Mouse (Mus musculus): ENCODE measurements around the gene Bcar1. TPM values are rescaled to one million over a fixed set of nuclear protein-coding genes. Genes with fewer than 3 reads are reported as not detected.

Gene Bcar1
- total RNA-seq, 2 experiments from 2014 or later = 66.2 to 66.8 TPM

DNA sequence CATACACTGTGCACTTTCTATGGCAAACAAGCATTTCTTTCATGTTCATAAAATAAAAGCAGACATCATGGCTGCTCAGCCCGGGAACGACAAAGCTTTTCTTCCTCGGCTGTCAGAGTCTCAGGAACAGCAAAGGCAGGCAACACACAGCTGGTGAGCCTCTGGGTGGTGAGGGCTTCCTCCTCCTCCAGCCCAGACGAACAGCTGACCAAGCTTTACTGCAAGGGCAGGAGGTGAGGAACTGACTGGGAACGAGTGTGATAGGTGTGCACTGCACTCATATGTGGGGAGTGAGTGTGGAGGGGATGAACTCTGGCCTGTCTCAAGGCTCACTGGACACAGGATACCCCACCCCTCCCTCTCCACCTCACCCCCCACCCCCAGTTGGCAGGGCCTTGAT, 24.7 kb downstream of the Bcar1 start:
- DNase-seq (ENCODE audit: extremely low spot score in 1 of 2, low spot score in 1 of 2) = no peak

DNA sequence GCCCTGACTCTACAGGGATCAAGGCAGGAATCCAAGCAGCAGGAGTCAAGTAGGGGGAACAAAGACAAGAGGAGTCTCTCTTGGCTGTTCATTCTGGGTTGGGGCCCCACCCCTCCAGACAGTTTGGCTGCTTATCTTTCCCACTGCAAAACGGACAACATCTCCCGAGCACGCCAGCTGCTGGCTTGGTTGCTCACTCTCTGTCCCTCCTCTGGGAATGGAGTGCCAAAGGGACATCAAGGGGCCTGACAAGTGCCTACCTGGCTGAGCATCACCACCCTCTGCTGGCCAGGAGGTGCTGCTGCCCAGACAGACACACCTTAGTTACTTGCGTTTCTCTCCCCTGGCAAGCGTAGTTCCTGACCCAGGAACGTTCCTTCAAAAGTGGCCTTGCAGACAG, 25.7 kb downstream of the Bcar1 start:
- no peak for DNase-seq (ENCODE audit: extremely low spot score in 1 of 2, low spot score in 1 of 2)

DNA sequence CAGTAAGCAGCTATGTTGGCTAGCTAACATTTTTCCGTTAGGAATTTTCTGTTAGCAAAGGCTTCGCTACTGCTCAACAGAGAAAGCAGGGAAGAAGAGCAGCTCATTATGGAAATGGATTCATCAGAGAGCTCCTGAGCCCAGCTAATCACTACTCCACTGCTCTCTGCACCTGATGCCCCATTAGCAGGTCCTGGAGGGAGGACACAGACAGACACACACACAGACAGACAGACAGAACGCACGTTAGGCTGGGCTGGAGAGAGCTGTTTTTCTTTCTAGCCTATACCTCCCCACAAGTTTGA, 26.2 kb downstream of the Bcar1 start:
- no peak for DNase-seq (ENCODE audit: extremely low spot score in 1 of 2, low spot score in 1 of 2)

DNA sequence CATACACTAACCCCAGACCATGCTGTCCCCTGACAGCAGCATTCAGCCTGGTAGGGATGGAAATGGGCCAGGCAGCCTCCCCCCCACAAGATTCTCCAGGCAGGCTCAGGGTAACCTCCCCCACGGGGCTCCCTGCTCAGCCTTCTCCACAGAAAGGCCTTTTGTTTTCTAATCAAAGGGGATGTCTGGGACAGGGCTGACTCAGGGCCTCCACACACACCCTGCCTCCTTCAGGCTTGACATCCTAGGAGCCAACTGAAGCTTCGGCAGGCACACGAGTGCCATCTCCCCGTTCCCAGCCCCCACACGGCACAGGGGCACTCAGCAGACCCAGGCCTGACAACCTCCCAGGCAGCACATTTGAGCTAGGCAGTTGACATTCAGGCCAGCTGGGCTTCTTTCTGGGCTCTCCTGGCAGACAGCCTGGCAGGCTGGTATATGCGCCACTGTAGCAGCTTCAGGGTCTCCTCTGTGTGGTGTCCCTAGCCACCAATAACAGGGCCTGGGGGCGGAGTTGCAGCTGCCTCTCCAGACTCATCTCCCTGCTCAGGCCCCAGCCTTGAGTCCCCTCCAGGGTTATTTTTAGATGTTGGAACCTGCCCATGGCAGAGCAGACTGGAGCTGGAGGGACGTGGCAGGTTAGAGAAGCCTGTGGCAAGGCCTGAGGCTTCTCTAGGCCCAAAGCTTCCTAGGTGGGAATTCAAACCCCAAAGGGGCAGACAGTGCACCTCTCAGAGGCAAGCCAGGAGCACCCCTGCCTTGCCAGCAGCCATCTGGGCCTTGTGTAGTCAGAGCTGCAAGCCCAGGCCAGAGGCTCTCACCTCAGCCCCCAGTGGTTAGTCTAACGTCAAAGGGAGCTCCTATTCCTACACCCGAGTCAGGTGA, 26.8 kb downstream of the Bcar1 start:
- peak; percentile 54 to 57 for DNase-seq (ENCODE audit: extremely low spot score in 1 of 2, low spot score in 1 of 2)

DNA sequence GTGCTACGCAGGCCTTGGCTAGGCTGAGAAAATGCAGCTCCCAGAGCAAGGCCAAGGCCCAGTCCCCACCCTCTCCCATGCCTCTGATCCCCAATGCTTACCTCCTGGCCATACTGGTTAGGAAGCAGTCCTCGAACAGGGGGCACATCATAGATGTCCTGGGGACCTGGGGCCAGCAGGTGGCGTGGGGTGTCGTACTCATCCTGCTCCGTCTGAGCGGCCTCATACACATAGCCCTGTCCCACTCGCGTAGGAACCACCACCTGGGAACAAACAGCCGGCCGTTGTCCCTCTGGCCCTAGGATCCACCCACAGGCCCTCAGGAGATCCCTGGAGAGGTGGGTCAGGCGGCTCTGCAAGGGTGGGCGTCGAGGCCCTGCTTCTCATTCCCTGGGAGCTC, 28.1 kb downstream of the Bcar1 start:
- no peak for DNase-seq (ENCODE audit: extremely low spot score in 1 of 2, low spot score in 1 of 2)

DNA sequence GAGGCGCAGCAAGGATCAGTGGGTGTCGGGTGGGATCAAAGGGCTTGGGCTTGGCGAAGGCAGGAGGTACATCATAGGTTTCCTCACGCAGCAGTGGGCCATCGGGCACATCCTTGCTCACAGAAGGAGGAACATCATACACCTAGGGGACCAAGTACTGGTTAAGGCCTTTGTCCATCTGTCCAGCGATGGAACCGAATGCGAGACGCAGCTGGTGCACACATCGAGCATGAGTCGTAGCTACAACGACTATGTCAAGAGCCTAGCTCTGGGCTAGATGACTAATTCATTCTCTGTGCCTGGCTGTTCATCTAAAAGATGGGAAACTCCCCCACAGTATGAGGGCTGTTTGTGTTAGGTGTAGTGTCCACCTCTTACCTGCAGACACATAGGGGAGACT, 29.3 kb downstream of the Bcar1 start:
- DNase-seq (ENCODE audit: extremely low spot score in 1 of 2, low spot score in 1 of 2) = no peak

DNA sequence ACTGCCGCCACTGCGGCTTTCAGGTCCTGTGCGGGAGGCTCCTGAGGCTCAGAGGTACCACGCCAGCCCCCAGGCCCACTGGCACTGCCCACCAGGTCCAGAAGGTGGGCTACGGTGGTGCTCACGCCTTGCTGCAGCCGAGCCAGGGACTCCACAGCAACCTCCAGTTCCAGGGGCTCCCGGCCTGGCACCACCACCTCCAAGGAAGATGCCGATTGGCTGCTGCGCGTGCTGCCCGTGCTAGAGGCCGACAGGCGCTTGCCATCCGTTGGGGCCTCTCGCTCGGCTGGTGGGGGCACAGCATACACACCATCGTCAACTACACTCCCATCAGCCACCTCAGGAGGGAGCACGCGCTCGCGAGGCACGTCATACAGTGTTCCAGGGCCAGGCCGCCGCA, 29.8 kb downstream of the Bcar1 start:
- no peak for DNase-seq (ENCODE audit: extremely low spot score in 1 of 2, low spot score in 1 of 2)

DNA sequence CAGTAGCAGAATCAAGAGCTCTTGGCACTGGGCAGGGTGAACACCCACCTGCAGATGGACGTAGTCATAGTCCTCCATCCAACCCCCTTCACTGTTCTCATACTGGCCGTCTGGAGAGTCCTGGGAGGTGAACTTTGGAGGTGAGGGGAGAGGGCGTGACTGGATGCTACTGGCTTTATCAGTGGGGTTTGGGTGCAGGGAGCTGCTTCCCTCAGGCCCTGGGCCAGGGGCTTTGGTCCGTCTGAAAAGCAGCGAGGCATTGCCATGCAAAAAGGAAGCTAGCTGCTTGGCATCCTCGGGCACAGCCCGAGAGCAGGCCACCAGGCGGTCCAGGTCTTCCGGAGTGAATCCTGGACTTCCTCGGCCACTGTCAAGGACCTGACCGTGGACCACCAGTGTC, 30.3 kb downstream of the Bcar1 start:
- DNase-seq (ENCODE audit: extremely low spot score in 1 of 2, low spot score in 1 of 2) = no peak

DNA sequence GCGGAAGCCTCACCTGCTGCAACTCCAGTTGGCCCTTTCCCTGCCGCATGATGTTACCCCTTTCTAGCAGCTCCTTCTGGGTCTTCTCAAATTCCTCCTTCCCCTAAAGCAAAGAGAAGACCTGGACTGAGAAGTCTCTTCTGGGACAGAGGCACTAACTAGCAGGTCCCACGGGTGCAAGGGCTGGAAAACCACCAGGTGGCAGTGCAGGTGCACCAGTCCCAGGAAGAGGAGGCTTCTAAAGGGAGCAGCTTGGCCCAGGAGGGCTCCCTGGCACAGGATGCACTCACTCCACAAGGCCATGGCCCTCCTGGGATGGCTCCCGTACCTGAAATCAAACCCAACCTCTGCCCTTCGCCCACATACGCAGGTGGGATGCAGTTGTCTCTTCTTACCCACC, 31.0 kb downstream of the Bcar1 start:
- peak in 1 of 2 experiments; percentile 66 for DNase-seq (ENCODE audit: extremely low spot score in 1 of 2, low spot score in 1 of 2)

DNA sequence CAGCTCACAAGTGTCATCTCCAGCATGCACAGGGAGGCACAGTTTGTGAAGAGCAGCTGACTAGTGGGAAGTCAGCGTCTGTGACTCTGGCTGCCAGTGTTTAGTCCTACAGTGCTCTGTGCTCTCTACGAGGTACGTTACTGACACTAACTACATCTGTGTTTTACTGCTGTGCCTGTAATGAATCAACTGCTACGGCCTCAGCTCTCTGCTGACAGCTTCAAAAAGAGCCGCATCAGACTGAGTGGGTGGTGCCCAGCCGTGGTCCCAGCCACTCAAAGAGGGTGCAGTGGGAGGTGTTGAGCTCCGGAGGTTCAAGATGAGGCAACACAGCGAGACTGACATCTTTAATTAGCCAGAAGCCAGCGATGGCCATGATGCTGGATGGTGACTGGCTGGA, 31.5 kb downstream of the Bcar1 start:
- DNase-seq (ENCODE audit: extremely low spot score in 1 of 2, low spot score in 1 of 2) = no peak

DNA sequence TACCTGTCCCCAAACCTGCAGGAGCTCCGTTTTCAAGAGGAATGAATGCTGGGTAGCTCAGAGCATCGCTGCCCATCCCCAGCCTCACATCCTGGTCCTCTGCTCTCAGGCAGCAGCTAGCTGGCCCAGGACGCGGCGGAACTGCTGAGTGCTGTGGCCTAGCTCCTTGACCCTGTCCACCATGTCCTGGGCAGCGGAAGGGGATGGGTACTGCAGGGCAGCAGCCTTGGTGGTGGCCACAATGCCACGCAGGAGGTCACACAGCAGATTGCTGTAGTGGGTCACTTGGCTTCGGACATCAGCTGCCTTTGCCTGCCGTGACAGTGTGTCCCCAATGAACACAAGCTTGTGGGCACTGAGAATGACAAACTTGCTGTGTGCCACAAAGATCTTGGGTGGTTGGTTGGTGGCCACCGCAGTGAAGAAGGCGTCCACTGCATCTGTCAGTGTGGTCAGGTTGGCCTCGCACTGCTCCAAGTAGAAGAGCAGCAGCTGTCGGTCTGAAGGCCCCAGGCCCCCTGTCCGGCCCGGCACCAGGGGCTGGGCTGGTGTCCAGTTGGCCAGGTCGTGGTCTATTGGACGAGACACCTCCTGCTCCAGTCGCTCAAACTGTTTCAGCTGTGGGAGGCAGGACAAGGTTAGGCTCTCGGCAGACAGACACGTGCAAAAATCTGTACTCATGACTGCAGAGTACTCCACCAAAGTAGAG, 32.7 kb downstream of the Bcar1 start:
- no peak for DNase-seq (ENCODE audit: extremely low spot score in 1 of 2, low spot score in 1 of 2)

DNA sequence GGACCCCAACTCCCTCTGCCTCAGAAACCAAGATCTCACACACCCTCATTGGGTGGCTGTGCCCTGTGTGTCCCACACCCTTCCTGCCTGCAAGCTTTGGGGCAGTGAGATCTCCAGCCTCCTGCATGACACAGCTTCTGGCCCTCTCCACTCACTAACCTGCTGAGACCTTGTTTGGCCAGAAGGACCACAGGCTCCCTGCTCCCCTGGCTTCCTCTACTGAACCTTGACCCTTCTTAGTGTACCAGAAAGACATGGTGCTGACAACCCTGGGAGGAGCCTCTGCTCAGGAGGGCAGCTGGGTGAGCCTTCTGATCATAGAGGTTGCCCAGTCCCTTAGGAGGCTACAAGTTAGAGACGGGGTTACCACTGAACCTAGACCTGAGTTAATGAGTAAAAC, 34.4 kb downstream of the Bcar1 start:
- no peak for DNase-seq (ENCODE audit: extremely low spot score in 1 of 2, low spot score in 1 of 2)

DNA sequence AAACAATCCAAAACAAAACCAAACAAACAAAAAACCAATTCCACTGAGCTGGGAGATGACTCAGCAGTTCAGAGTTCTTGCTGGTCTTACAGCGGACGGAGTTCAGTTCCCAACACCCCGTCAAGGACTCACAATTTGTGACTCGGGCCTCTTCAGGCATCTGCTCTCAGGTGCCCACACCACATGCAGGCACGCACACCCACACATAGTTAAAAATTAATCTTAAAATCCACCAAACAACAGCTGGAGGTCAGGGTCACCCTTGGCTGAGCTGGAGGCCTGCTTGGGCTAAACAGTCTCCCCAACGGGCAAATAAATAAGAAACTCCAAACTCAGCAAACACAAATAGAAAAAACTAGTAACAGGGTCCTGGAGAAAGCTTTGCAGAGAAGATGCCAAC, 35.3 kb downstream of the Bcar1 start:
- no peak for DNase-seq (ENCODE audit: extremely low spot score in 1 of 2, low spot score in 1 of 2)

DNA sequence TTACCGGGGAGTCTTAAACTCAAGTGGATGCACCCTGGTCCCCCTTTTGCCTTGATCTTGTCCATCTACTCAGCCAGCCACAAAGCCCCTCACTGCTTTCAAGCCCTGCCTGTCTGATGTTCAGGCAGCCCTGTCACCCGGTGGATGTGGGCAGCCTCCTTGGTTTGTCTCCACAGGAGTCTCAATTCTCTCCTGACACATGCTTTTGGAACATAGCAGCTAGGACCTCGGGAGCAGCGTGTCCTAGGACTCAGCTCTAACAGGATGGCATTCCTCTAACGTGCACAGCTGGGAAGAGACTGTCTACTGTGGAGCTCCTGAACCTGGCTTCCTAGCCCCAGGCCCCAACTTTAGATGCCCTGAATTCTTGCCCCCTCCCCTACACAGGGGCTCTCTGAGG, 37.9 kb downstream of the Bcar1 start:
- no peak for DNase-seq (ENCODE audit: extremely low spot score in 1 of 2, low spot score in 1 of 2)

DNA sequence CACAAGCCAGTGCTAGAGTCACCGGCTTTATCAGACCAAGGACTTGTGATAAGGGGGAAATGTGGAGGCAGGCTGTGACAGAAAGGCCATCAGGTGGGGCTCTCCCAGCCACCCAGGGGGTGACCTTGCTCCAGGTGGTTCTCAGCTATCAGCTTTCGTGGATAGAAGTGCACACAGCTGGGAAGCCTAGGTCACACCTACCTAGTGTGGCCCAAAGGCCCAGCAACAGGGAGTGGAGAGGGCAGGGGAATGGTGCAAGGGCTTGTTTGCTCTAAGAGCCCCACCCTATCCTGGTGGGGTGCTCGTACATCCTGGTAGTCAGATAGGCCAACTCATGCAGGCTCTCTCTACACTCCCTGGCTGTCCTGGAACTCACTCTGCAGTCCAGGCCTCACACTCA, 38.4 kb downstream of the Bcar1 start:
- DNase-seq (ENCODE audit: extremely low spot score in 1 of 2, low spot score in 1 of 2) = no peak

DNA sequence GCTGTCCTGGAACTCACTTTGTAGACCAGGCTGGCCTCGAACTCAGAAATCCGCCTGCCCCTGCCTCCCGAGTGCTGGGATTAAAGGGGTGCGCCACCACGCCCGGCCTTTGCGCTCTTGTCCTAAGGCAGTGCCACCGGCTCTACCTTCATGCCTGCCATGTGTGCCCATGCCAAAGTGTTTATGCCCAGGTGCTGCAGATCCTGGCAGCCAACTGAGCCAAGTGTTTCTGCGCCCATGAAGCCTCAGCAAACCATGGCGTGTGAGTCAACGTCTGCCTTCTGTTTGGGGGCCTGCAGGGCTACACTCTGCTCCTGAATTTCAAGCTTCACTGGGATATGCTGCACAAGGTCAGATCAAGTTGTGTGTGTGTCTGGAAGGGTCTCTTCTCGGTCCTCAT, 39.0 kb downstream of the Bcar1 start:
- DNase-seq (ENCODE audit: extremely low spot score in 1 of 2, low spot score in 1 of 2) = no peak

DNA sequence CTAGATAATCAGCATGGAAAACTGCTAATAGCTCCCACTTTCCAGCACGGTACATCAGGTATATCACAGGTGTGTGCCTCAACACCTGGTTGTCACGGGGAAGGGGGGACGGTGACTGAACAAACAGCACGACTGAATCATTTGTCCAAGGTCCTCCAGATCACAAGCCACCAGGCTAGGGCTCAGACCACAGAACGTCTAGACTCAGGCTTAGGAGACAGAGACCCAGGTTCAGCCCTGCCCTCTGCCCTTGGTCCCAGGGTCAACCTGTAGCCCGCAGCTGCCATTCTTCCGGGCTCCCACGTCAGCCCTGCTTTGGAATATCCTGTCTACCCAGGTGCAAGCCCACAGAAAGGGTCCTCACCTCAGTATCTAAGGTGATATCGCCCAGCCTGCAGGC, 42.2 kb downstream of the Bcar1 start:
- no peak for DNase-seq (ENCODE audit: extremely low spot score in 1 of 2, low spot score in 1 of 2)

DNA sequence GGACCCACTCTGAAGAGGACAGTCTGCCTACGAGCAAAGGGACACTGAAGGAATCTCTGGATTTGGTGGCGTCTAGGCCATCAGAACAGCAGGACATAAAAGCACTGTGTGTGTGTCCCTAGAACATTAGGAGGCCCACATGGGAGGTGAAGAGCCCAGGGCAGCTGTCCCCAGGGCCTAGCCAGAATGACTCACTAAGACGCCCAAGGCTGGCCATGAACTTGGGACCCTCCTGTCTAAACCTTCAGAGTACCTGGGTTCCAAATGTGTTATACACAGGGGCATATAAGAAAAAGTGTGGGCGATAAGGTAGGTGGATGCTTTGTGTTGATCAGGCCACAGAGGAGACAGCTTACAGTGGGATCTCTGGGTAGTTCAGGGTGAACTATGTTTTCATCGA, 42.9 kb downstream of the Bcar1 start:
- DNase-seq (ENCODE audit: extremely low spot score in 1 of 2, low spot score in 1 of 2) = no peak

DNA sequence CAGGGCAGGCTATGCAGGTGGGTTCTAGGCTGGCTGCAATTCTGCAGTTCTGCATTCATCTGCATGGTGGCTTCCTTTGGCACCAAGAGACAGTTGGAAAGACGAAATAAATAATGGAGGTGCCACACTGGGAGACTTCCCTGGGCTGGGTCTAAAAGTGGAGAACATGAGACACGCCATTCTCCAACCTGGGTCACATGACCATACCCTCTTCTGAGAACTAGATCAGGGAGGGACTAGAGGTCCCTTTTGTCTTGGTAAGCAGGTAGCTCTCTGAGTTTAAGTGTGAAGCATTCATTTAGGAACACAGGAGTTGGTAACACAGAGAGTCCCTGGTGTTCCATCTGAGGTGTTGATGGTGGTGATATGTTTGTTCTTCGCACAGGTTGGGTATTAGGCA, 43.4 kb downstream of the Bcar1 start:
- no peak for DNase-seq (ENCODE audit: extremely low spot score in 1 of 2, low spot score in 1 of 2)

DNA sequence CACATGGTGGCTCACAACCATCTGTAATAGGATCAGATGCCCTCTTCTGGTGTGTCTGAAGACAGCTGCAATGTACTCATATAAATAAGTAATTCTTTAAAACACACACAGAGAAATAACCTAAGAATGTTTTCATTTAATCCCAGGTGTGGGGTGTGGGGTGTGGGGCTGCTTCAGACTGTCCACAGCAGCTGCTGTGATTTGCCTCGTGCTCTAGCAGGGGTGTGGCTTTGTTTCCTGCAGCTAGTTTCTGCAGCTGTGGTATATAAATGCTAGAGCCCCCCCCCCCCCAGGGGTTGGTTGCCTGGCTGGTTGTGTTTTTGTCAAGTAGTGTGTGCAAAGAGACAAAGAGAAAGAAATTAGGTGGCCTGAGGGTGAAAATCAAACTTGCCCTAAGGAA, 44.6 kb downstream of the Bcar1 start:
- no peak for DNase-seq (ENCODE audit: extremely low spot score in 1 of 2, low spot score in 1 of 2)

DNA sequence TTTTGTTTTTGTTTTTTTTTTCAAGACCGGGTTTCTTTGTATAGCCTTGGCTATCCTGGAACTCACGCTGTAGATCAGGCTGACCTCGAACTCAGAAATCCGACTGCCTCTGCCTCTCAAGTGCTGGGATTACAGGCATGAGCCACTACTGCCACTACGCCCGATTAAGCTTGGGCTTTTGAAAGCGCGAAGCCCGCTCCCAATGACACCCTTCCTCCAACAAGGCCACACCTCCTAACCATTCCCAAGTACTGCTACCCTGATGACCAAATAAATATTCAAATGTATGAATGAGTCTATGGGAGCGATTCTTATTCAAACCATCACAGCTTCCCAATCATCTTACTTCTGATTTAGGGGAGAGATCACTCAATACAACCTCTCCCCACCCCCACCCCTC, 46.0 kb downstream of the Bcar1 start:
- no peak for DNase-seq (ENCODE audit: extremely low spot score in 1 of 2, low spot score in 1 of 2)

DNA sequence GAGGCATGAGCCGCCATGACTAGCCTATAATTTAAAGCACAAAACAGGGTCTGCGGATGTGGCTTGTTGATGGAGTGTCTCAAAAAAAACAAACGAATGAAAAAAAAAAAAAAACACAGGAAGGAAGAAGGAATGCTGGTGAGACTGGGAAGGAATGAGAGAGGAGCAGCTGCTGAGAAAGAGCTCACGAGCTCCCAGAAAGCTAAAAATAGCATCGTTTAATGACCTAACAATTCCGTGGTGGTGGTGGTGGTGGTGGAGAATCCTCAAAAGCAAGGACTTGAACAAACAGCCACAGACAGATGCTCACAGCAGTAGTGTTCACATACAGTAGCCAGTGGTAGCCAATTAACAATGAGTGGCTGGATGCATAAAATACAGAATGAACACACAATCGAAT, 48.2 kb downstream of the Bcar1 start:
- DNase-seq (ENCODE audit: extremely low spot score in 1 of 2, low spot score in 1 of 2) = no peak

Data from layer of hippocampus, postnatal 25 days (tissue).